Mouse (Mus musculus) hematopoietic stem cell, adult 5-6 weeks (primary cell): ENCODE measurements at regions not wholly inside any gene's neighbourhood (a gene's known extent, or its start where the extent isn't known, plus 50 kb on each side); places are given as distances from the start of the nearest gene placed in this dataset.

ENCODE experiments used
- ATAC-seq, 2 experiments: fragments of 125-278 bp in 1 of 2; replicated peaks in 1 of 2; 2 replicates each; pipeline ENCODE4 v1.8.0; 2016 to 2017; ENCODE audit warnings: inconsistent platforms in 2 of 2, mild to moderate bottlenecking in 2 of 2, moderate number of reproducible peaks in 2 of 2, low read depth in 1 of 2, moderate TSS enrichment in 1 of 2; ENCODE audit not compliant: low FRiP score in 2 of 2, poor library complexity in 2 of 2, severe bottlenecking in 2 of 2, insufficient read depth in 1 of 2, low TSS enrichment in 1 of 2

- no peak for ATAC-seq
Measured at GRCm38 (mm10) chr12:54374060-54374459, 170.4 kb upstream of the Egln3 start.

- peak; percentile 71 to 80 for ATAC-seq
Measured at GRCm38 (mm10) chr12:54369217-54369616, 165.6 kb upstream of the Egln3 start.

GRCm38 (mm10) chr12:54364381-54365095, 160.9 kb upstream of the Egln3 start:
- ATAC-seq = no peak

- no peak for ATAC-seq
Measured at GRCm38 (mm10) chr12:54361762-54362161, 158.1 kb upstream of the Egln3 start.

- ATAC-seq = no peak
Measured at GRCm38 (mm10) chr12:54354187-54354586, 150.5 kb upstream of the Egln3 start.

GRCm38 (mm10) chr12:54353694-54354093, 150.0 kb upstream of the Egln3 start:
- no peak for ATAC-seq

- ATAC-seq = 0 out of 4 replicates have a peak, but pooled peaks of 1 of the 2 experiments have one; percentile 27
Measured at GRCm38 (mm10) chr12:54352963-54353606, 149.4 kb upstream of the Egln3 start.

- ATAC-seq = no peak
Measured at GRCm38 (mm10) chr12:54350293-54350692, 146.6 kb upstream of the Egln3 start.

- ATAC-seq = no peak
Measured at GRCm38 (mm10) chr12:54349403-54349802, 145.7 kb upstream of the Egln3 start.

- no peak for ATAC-seq
Measured at GRCm38 (mm10) chr12:54343493-54343892, 139.8 kb upstream of the Egln3 start.

- ATAC-seq = no peak
Measured at GRCm38 (mm10) chr12:54335509-54335908, 131.8 kb upstream of the Egln3 start.

GRCm38 (mm10) chr12:54334491-54335132, 131.0 kb upstream of the Egln3 start:
- peak in 1 of 2 experiments; percentile 58; a peak in 1 of 4 replicates for ATAC-seq

GRCm38 (mm10) chr12:54333632-54334321, 130.1 kb upstream of the Egln3 start:
- peak; percentile 12 to 71; a peak in 1 of 4 replicates for ATAC-seq

- no peak for ATAC-seq
Measured at GRCm38 (mm10) chr12:54327483-54327882, 123.8 kb upstream of the Egln3 start.

- ATAC-seq = no peak
Measured at GRCm38 (mm10) chr12:54326571-54326970, 122.9 kb upstream of the Egln3 start.

GRCm38 (mm10) chr12:54320533-54320932, 116.9 kb upstream of the Egln3 start:
- no peak for ATAC-seq

GRCm38 (mm10) chr12:54316980-54317471, 113.4 kb upstream of the Egln3 start:
- ATAC-seq = peak in 1 of 2 experiments; percentile 16; a peak in 1 of 4 replicates
